Mouse (Mus musculus) gastrocnemius, postnatal 4 days (tissue): ENCODE results near the gene Nlgn1. TPM values are rescaled to one million over a fixed set of nuclear protein-coding genes. Genes with fewer than 3 reads are reported as not detected.

Experiments
- DNase-seq, 2 experiments: peaks; one replicate each; pipeline ENCODE4 v3.0.0; 2021 to 2022; ENCODE audit warnings: low spot score in 2 of 2, mixed read lengths in 2 of 2
- total RNA-seq, 2 experiments: library from RNA; stranded (reverse); gene quantifications; 2 replicates each; pipeline ENCODE4 v1.2.3; 2021

Nlgn1 gene
- total RNA-seq, 2 experiments from 2014 or later = 1.3 to 1.5 TPM

DNA sequence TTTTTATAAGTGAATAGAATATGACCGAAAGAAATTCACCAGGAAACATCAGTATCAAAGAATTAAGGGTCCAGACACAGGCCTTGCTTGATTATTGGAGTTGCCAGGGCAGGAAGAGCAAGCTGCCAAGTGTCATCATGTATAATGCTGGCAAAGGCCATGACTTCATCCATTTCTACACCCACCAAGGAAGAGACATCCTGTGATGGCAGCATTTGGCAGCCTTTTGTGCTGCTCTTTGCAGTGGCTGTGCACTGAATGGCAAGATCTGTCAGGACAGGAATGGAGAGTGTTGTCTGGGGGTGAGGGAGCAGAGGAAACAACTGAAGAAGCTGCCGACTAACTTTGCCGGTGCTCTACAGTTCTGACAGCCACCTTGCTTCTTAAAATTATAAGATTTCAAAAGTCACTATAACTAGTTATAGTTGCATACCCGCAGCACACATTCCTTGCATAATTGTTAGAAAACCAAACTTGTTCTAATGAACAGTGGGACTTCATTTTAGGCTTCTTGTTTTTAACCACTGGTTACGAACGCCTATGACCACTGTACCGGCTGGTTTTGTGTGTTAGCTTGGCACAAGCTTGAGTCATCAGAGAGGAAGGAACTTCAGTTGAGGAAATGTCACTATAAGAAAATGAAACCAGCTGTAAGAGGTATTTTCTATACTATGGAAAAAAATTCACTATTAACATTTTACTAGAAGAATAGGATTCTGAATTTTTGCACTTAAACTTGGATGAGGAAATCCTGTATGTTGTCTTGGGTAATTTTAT lies 487.4 kb downstream of the Nlgn1 start:
- no peak for DNase-seq

DNA sequence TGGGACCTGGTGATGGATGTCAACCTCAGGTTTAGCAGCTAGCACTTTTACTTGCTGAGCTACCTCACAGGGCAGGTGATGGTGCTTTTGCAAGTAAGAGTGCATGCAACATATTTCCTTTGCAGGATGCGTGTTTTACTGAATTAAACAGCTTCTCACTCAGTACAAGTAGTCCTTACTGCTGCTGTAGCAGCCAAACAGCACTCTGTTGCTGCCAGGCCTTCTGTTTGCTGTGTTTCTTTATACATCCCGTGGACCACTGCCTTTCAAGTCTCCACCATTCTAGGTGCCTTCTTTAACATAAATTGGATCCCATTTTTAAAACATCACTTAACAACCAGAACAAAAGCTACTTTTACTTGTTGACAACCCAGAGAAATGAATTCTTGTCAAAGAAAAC lies 502.0 kb downstream of the Nlgn1 start:
- no peak for DNase-seq

DNA sequence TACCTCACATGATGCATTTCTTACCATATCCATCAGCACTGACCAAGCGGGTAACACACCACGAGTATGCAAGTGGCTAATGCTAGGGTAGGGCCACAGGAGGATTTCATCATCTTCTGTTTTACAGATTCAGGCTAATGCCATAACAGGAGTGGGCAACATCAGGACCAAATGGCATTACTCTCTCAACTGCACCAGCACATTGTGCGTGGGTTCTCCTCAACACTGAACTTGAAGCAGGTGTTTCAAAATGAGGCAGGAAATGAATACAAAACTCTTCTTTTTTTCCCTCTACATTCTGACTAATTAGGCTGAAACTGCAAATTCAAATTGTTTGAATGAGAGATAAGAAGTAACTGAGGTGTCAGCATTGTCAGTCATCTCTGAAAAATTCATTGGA lies 518.9 kb downstream of the Nlgn1 start:
- DNase-seq = no peak

DNA sequence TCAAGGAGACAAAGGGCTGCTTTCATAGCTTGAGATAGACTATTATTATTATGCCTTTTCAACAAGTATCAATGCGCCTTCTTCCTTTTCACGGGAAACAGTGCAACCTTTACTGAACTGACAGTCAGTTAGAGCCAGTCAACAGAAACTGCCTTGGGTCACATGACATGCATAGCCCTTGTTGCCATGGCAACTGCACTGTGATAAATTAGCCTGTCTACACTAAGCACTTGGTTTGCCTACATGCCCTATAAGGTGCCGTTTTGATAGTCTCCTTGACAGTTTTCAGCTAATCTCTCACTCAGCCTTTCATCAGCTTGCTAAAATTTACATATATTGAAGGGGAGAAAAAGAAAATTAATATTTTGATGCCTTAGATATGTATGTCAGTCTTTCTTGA lies 524.7 kb downstream of the Nlgn1 start:
- DNase-seq = no peak

DNA sequence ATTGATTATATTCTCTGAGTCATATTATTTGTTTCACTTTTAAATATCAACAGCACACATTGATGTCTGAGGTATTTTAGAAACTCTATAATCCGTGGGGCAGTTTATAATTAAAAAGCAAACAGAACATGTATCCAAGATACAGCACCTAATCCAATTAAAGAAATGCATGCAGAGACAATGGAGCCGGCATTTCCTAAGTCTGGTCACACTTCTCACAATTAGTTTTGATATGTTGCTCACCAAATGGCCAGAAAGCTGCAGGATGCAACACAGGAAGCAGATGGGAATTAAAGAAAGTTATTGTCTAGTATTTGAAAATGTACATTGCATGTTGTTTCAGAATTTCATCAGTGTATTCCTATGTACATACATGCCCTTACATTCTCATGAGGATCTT lies 550.6 kb downstream of the Nlgn1 start:
- no peak for DNase-seq

DNA sequence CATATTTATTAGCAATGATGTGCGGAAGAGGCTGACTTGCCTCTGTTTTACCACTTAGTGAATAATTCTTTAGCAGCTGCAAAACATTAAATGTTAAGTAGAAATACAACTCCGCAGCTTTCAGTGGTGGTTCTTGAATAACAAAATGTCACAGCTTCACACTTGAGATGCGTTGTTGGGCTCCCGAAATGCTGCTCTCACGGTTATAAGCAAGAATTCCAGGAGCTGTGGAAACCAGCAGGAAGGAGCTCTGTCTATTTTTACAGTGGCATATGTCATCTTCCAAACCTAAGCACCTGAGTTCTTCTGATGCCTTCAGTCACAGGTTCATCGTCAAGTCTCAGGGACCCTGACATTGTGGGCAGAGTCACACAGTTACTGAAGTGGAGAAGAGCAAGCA lies 556.8 kb downstream of the Nlgn1 start:
- no peak for DNase-seq

DNA sequence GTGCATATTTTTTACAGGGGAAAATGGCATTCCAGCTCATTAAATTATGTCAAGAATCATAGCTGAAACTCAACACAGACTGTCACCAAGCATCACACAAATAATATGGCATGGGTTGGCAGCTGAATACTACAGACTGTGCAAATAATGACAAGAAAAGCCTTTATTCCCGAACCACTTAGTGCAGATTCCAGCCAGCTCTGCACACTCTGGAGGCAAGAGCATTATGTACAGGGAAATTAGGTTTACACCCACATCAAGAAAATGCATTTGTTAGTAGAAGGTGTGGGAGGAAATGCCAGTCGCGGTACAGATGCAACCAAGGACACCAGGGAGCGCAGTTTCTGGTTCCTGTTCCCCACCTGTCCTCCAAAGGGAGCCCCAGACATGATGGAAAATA lies 558.4 kb downstream of the Nlgn1 start:
- DNase-seq = no peak

DNA sequence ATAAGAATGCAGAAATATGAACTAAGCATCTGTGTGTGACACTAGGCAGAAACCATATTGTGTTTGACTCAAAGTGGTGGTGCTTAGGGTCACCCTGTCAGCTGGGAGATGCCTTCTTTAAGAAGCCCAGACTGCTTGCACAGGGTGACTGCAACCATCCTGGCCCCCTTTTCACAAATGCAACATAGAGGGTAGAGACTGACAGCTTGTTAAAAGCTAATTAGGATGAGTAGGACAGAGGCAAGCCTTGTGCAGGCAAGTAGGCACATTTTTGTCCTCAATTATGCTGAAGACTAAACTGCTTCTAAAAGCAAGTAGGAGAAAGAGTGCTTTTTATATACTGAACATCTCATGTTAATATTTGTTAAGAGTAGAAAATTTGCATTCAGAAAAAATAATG lies 558.8 kb downstream of the Nlgn1 start:
- no peak for DNase-seq

DNA sequence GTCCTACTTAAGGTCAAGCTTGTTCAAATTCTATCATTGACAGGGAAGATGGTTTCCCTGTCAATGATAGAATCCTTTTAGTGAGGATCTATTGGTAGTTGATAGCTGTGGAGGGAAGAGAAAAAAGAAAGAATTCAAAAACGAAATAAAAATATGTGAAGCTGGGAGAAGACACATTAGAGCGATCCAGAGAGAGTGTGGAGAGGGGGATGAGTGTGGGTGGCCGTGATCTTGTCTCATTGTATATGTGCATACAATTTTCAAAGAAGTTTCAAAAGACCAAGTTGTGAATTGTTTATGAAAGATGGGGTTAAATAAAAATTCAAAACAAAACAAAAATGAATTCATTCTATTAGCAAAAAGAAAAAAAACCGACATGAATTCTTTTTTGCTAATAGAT lies 568.6 kb downstream of the Nlgn1 start:
- no peak for DNase-seq

DNA sequence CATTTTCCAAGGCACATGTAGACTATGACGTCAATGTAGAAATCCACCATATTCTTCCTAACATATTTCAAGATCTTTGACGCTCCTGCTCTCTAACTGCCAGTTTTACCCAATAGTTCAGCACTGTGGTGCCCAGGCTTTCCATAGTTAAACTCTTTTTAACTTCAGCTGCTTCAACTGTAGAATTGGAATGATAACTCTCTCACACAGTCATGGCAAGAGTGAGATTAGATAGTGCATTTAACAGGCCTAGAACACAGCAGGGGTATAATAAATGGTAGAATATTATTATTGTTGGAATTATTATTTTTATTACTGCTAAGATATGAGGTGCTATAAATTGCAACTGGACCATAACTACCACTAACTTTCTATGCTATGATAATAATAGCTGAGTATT lies 574.4 kb downstream of the Nlgn1 start:
- DNase-seq = no peak

DNA sequence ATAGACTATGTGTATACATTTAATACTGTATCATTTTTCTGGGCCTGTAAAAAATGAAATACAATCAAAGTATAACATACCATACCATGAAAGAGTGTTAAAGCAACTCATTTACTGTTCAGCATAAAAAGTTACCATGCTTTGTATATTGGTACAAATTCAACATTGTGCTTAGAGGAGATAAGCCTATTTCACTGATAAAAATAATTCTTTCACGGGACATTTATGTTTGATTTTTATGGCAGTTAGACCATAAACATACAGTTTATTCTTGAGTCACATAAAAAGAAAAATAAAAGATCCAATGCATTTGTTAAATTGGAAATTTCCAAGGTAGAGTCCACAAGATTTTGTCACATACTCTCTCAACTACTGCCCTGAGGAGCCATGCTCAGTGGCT lies 608.1 kb downstream of the Nlgn1 start:
- DNase-seq = no peak

DNA sequence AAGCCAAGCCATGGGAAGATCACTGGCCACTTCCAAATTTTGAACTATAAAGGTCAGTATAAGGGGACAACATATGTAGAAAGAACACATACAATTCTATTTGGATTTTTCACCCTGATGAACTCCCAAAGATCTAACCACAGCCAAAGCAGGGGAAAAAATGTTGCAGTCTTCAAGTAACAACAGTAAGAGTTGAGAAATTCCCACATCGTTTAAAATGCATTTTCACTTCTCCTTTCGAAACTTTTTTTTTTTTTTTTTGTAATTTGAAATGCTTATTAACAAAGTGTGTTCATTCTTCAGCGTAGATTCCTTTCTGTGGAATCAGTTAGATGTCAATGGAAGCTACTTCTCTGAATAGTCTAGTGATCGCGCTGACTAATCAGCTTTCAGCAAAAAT lies 610.8 kb downstream of the Nlgn1 start:
- no peak for DNase-seq

DNA sequence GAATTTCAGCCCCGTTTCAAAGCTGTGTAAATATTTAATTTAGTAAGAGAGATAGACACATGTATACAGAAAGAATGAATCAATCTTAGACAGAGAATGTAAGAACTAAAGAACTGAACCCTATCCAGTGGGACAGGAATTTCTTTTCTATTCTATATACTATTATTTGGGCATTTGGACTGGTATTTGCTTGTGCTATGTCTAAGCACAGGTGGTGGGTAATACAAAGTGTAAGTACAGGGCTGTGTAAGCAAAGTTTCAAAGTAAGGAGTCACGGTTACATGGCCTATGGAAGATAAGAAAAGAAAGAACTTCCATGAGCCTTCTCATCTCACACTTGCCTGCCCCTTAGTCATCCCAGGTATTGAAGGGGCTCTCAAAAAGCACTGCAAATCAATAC lies 624.9 kb downstream of the Nlgn1 start:
- no peak for DNase-seq

DNA sequence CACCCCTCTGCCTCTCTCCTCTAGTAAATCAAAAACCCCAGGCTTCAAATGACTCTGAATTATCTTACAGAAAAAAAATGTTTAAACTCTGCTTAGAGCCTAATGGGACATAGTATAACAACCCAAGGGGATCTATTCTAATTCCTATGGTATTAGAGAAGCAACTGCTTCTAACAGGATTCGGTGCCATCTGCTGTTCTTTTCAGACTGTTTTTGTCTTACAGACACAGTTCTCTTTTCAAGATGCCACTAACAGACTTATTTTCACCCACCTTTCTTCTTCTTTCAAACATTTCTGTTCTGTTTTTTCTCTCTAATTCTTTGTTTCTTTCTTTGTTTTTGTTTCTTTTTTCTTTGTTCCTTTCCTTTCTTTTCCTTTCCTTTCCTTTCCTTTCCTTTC lies 635.0 kb downstream of the Nlgn1 start:
- no peak for DNase-seq

DNA sequence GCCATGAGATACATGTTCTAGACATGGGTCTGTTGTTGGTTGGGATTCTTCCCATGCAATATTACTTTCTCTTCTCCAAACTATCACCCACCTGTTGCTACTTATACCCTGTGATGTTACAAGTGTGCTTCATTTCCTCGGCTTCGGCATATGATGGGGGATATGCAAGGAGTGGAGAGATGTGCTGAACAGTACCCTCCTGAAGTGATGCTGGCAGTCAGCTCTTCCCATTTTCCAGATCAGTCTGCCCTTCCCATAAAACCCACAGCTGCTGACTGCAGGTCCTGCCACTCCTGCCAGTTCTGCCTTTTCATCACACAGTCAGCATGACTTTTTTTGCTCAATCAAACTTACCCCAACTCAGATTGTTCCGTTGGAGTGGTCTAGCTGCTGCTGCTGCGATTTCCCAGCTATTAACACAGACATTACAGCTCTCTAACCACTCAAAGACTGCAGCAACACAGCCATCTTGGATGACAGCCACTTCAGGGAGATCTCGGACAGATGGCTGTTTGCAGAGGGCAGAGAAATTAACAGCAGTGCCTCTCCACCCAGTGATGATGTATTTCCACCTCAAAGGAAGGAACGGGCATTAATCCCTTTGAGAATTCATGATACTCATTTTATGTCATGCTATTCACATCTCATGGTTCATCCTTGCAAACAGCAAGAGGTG lies 643.3 kb downstream of the Nlgn1 start:
- no peak for DNase-seq

DNA sequence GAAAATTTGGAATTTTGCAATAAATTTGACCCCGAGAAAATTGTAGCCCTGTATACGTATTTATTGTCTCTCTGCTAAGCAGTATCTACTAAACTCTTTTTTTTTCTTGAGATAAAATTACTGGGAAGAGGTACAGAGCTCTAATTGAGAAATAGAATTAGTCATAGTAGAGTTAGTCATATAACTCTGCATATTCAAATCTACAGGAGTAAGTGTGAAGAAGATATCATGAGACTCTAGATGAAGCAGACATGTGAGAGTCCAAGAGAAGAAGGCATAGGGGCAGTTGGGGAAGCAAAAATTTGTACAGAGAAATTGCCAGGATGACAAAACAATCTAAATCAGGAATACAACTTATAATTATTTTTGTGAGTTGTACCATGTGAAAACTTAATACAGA lies 648.6 kb downstream of the Nlgn1 start:
- no peak for DNase-seq

DNA sequence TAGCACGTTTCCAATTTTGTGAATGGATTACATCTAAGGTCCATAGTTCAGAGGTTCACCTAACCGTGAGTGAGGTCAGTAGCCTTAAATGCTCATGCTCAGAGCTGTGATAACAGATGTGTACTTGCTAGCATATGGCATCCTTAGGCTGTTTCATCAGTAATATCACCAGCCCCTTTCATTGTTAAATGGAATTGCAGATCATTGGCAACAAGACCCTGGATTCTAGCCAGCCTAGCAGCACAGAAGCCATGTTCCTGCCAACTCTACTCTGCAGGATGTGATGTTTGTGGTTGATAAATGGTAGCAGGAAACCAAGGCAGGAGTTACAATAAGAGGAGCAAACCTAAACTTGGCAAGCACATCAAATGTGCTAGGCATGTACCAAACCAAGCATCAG lies 652.9 kb downstream of the Nlgn1 start:
- no peak for DNase-seq

DNA sequence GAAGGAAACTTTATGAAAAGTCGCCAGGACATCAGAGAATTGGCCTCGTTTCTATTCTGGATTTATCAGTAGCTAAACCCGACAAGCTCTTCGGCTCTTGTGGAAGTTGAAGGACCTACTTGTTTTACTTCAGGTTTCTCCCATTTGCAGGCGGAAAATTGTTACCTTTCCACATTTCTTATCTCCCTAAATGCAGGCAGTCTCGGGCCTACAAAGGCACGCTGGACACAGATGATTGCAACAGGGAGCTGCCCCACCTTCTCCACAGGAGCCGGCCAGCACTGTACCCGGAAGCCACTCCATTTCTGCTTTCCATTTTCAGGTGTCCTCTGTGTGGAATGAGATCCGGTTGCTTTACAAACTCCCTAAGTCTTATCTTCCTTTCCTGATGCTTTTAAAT lies 656.4 kb downstream of the Nlgn1 start:
- no peak for DNase-seq

DNA sequence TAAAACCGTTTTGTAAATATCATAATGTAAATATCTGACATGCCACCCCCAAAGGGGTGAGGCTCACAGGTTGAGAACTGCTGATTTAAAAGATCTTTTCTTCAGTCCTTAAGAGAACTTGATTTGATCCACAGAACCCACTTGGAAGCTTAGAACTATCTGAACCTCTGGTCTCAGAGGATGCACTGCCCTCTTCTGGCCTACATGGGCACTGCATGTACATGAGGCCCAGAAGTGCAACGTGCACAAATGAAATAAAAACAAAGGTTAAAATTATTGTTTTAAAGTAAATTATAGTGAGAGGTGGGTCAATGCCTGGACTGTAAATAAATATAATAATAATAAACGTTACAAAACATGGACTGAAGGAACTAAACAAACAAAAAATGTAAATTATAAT lies 657.2 kb downstream of the Nlgn1 start:
- no peak for DNase-seq

DNA sequence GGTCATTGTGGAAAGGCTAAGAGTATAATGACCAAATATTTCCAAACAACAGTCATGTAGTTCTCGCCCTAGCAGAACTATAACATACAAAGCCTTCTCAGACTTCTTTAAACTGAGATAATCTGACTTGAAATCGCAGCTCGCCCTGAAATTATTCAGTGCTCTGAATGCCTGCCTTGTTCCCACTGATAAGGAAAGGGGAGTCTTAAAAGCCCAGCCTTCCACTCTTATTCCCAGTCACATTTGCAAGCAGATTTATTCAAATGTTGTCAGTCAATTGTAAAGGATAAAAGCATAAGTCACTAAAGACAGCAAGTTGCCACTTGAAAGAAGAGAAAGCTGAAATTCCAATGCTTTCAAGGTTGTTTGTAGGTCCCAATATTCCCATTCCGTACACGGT lies 658.9 kb downstream of the Nlgn1 start:
- DNase-seq = no peak

DNA sequence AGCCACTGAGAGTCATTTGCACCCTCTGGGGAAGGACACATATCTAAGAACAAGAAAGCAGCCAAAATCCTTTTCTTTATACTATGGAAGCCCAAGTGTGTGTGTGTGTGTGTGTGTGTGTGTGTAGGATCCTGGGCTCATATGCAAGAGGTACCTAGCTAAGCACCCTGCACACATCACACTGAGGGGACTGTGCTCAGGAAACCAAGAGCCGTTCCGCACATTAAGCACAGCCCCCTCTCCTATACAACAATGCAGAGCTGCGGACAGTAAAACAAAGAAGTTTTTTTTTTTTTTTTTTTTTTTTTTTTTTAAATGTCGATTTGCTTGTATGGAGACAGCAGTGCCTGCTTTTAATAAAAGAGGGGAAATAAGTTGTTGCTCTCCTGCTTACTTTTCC lies 659.5 kb downstream of the Nlgn1 start:
- no peak for DNase-seq

DNA sequence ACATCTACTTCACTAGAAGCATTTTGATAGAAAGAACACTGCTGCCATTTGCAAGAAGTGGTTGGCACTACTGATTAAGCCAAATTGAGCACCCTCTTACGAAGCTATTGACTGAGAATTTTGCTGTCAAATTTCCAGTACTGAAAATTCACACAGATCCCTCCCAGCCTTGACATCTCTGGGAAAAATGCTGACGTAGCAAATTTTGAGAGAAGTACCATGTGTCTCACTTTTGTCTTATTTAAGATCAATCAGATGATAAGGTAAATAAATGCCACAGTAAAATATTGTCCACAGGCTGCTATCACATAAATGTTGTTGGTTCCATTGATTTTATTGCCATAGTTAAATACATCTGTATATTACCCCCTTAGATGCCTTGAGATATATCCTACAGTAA lies 668.8 kb downstream of the Nlgn1 start:
- DNase-seq = no peak

DNA sequence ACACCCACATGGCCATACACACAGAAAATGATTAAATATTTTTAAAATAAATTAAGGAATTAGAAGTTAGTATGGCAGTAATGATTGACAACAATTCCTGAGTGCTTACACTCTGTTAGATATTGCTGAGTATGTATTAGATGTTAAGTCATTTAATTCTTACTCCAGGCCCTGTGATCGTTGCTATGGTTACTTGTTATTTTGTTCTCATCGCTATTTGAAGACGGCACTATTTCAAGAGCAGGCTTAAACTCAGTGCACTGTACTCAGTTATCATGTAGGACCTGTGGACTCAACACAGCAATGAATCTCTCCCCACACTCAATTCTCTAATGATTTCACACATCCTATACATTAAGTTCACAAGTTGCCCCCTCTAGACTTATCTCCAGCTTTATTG lies 672.0 kb downstream of the Nlgn1 start:
- DNase-seq = no peak
